Mouse (Mus musculus): ENCODE results near the gene Bmpr1b. TPM values are rescaled to one million over a fixed set of nuclear protein-coding genes. Genes with fewer than 3 reads are reported as not detected.
"Not testable (repeated sequence)": the region's sequence is repeated elsewhere in the genome, so short reads cannot be mapped to it uniquely, and the experiment has no call there.

Bmpr1b gene
- polyA plus RNA-seq (2015; fragmentation: Nextera tagmentation; extraction: Ambion mirVana) = 0.35 and 0.51 TPM in 2 replicates

DNA sequence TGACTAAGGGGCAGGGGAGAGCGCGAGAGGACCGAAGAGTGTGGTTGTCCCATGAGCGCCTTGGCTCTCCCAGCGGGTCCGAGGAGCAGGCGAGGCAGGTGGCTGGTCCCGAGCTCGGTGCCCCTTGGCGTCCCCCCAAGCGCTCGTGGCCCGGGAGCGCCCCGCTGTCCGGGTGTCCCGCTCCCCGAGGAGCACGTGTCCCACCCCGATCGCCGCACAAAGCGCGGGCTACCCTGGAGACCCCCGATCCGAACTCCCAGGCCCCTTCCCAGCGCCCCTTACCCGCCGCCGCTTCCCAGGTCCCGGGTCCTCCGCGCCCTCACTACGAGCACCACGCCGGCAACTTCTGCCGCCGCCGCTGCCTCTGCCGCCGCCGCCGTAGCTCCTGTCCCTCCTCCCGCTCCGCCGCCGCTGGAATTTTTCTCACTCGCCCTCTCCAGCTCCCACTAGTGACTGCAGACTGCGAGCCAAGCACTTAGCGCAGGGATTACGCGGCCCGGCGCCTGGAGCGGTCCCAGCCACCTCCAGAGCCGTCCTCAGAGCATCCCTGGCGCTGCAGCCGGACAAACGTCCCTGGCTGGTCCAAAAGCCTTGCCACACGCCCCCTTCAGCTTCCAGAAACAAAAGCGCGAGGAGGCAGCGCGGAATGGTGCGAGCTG, at the start of gene Bmpr1b:
Gene Bmpr1b, minus strand, starts transcription at position 563 of the 659 bp plus-strand sequence.
- DNase-seq (ENCODE audit: low spot score) = no peak

GRCm38 (mm10) chr3:142212821-142213220, 43.6 kb upstream of the Bmpr1b start:
- no peak for DNase-seq (ENCODE audit: low spot score)

DNA sequence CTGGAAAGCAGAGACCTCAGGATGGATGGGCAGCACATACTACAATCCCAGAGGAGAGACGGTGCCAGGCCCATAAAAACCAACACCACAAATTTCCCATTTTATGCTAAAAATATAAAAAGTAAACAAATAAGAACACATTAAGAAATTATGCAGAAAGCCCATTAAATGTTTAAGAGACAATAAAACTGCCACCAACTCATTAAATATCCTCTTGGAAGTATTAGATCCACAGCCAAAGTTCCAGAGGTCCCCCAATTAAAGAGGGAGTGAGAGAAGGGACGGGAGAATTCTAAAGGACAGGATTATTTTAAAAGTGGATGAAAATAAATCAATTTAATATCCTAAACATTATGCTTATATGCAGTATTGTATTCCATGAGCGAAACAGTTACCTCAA, 43.0 kb upstream of the Bmpr1b start:
- DNase-seq (ENCODE audit: low spot score) = no peak

- DNase-seq (ENCODE audit: low spot score) = no peak
Observed at GRCm38 (mm10) chr3:142209981-142210380, 40.8 kb upstream of the Bmpr1b start.

DNA sequence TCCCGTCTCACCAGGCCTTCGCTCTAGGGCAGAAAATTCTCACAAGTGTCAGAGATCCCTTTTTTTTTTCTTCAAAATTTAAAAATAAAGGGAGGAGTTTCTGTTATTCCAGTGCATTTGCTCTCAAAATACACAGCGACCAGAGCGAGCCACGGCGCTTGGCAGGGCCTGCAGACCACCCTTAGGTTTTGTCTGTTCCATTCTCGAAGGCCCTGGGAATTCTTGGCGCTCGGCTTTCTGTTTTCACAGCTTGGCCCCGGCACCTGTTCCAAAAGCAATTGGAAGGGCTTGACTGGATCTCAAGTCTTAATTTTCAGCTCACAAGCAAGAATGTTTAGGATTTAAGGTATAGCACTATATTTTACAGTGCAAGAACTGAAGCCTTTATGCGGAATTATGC, 39.8 kb upstream of the Bmpr1b start:
- DNase-seq (ENCODE audit: low spot score) = no peak

GRCm38 (mm10) chr3:142207488-142207887, 38.3 kb upstream of the Bmpr1b start:
- no peak for DNase-seq (ENCODE audit: low spot score)

DNA sequence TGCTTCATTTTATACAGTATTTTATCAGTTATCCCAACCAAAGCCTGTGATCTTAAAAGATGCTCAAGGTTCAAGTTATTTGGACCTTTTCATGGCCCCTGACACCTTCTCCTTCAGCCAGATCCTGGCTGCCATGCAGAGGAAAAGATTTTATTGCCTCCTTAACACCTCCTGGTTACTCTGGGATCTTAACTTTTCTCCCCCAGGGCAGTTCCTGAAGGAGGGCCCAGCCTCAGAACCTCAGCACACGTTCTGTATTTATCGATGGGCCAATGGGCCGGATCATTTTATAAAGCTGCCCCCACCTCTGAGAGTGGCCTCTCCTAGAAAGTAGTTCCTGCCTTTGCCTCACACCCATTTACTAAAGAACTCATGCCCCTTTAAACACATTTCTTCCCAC, 37.1 kb upstream of the Bmpr1b start:
- no peak for DNase-seq (ENCODE audit: low spot score)

DNA sequence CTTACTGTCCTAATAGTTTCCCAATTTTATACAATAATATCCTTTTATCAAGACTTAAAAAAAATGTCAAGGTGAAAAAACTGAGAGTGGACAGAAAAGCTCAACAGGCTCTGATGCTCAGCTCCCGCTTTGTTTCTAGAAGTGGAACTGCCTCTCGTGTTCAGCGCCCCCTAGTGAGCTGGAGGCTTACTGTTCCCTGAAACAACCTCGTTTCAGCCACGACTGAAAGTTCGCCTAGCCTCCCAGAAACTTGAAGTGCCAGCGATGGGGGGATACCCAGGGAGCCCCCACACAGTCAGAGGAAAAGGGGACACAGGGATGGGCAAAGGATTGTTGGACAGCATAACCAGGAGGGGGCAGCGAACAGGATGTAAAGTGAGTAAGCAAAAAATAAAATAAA, 26.9 kb upstream of the Bmpr1b start:
- no peak for DNase-seq (ENCODE audit: low spot score)

GRCm38 (mm10) chr3:142191627-142192026, 22.4 kb upstream of the Bmpr1b start:
- DNase-seq (ENCODE audit: low spot score) = not testable (repeated sequence)

- no peak for DNase-seq (ENCODE audit: low spot score)
Observed at GRCm38 (mm10) chr3:142186551-142186950, 17.3 kb upstream of the Bmpr1b start.

DNA sequence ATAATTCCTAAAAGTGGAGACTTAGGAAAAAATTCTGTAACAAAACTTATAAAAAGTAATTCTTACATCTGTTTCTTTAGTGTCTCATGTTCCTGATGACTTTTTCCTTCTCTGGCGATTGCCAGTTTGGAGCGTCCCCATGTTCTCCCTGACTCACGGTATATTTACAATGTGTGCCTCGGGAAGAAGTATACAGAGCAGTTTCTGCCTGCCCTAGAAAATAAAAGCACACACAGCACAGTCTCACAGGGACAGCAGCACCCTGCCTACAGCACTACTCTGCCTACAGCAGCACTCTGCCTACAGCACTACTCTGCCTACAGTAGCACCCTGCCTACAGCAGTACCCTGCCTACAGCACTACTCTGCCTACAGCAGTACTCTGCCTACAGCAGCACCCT, 4.8 kb upstream of the Bmpr1b start:
- DNase-seq (ENCODE audit: low spot score) = no peak

DNA sequence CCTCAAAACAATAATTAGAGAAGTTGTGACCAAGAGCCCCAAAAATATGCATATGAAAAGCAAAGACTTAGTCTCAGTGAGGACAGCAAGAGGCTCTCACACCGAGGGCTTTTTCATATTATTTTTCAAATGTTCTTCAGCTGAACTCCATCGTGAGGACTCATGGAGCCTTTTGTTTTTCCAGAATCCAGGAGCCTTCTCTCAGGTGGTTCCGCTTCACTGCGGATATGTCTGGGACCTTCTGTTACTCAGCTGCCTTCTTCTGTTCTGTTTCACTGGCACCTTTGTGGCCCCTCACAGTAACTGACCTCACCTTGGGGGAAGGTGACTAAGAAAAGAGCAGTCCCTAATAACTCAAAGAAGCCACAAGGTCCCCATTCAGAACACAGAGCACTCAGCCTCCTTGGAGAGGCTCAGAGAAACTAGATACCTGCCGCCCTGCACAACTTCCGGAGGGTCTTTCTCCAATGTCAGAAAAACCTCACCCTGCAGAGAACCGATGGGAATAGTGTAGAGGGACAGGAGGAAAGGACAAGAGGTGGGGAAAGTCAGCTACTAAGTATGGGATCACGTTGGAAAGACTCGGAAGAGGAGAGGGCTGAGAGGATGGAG, 868 bp downstream of the Bmpr1b start:
- no peak for DNase-seq (ENCODE audit: low spot score)

GRCm38 (mm10) chr3:142164981-142165380, 4.2 kb downstream of the Bmpr1b start:
- no peak for DNase-seq (ENCODE audit: low spot score)

GRCm38 (mm10) chr3:142163896-142164295, 5.3 kb downstream of the Bmpr1b start:
- DNase-seq (ENCODE audit: low spot score) = no peak

GRCm38 (mm10) chr3:142161405-142161804, 7.8 kb downstream of the Bmpr1b start:
- DNase-seq (ENCODE audit: low spot score) = no peak

DNA sequence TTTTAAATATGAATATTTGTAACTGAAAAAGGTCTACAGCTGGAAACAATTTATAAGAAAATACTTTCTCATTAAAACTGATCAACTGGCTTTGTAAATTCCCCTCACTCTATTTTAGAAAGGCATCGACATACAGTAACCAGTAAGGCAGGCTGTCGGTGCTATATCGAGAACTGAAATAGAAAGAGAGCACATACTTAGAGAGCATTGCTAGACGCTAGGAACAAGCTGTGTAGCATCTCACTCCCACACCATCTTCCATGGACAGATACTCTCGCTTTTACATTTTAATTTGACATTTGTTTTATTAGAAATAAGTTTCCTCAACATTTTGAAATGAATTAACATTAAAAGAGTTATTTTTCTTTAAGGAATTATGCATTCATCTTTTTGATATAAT, 17.2 kb downstream of the Bmpr1b start:
- no peak for DNase-seq (ENCODE audit: low spot score)

DNA sequence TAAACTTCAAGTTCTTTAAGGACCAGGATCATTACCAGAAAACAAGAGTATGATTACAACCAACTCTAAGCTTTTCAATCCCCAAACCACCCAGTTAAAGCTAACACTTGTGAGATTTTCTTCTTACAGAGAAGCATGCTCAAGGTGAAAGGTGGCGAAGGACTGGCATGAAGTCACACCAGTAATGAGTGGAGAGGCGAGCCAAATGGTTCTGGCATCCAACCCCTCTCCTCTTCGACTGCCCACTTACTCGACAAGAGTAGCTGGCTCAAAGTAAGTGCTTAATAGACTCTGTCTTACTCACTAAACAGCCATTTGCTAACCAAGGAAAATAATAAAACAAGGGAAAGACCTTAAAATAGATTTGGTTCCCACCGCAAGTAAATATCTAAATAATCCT, 30.4 kb downstream of the Bmpr1b start:
- DNase-seq (ENCODE audit: low spot score) = no peak

GRCm38 (mm10) chr3:142126379-142126778, 42.8 kb downstream of the Bmpr1b start:
- no peak for DNase-seq (ENCODE audit: low spot score)

DNA sequence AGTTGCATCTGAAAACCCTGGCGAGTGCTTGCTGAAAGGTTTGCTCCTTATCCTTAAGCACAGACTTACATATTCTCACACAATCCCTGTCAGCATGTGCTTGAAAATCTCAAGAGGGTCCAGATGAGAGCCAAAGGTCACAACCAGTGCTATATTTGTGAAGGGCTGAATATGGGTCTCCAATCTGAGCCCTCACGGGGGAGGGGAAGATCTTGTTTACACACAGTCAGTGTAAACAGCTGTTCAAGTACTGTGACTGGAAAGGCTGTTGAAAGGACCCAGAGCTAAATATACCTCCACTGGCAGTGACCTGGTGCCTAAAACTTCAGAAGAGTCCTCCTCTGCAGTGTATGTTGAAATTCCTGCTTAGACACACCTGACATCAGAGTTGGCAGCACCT, 43.7 kb downstream of the Bmpr1b start:
- no peak for DNase-seq (ENCODE audit: low spot score)

DNA sequence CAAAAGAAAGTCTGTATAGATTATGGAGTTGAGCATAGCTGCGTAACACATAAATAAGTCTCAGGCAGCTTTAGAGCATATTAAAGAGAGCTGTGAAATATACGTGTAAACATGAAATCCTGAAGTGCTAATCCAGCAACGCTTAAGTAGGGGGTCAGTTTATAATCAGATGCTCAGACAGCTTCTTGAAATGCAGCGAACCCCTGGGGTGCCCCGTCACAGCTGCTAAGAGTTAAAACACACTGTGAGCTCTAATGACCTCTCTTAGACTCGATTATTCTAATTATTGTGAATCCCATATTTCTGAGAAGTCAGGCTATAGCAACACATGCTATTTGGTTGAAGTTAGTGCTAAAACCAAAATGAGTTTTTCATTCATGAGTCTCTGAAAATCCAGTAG, 45.0 kb downstream of the Bmpr1b start:
- no peak for DNase-seq (ENCODE audit: low spot score)

GRCm38 (mm10) chr3:142122376-142122775, 46.8 kb downstream of the Bmpr1b start:
- no peak for DNase-seq (ENCODE audit: low spot score)

GRCm38 (mm10) chr3:142120795-142121194, 48.4 kb downstream of the Bmpr1b start:
- DNase-seq (ENCODE audit: low spot score) = no peak

GRCm38 (mm10) chr3:142114762-142115316, 54.4 kb downstream of the Bmpr1b start:
- DNase-seq (ENCODE audit: low spot score) = no peak
